Mouse (Mus musculus) limb, embryonic 12.5 days (tissue): Measurements from ENCODE around the gene Tdg. TPM values are rescaled to one million over a fixed set of nuclear protein-coding genes. Genes with fewer than 3 reads are reported as not detected.

ENCODE experiments used
- ATAC-seq: fragments of 200-750 bp; cut with Nextera tagmentation; 2 replicates; pipeline ENCODE4 v1.8.0; 2017; ENCODE audit warnings: low read depth, moderate TSS enrichment; ENCODE audit not compliant: insufficient number of reproducible peaks, insufficient read depth, low FRiP score, low TSS enrichment
- H3K27ac ChIP-seq: fragments of 300-500 bp; sonication (generic); 2 replicates; pipeline ENCODE4 v1.5.1; 2016; ENCODE audit warnings: mild to moderate bottlenecking, moderate library complexity
- H3K27me3 ChIP-seq: fragments of 300-500 bp; sonication (generic); 2 replicates; pipeline ENCODE4 v1.6.1; 2016; ENCODE audit warnings: mild to moderate bottlenecking, moderate library complexity
- H3K36me3 ChIP-seq: fragments of 300-500 bp; sonication (generic); 2 replicates; pipeline ENCODE4 v1.6.1; 2016; ENCODE audit warnings: mild to moderate bottlenecking, moderate library complexity
- H3K4me1 ChIP-seq: fragments of 300-500 bp; sonication (generic); replicated peaks from 2 replicates; pipeline ENCODE4 v1.6.1; 2016
- H3K4me2 ChIP-seq: fragments of 300-500 bp; sonication (generic); 2 replicates; pipeline ENCODE4 v1.6.1; 2016; ENCODE audit warnings: mild to moderate bottlenecking, moderate library complexity
- H3K4me3 ChIP-seq: fragments of 300-500 bp; sonication (generic); replicated peaks from 2 replicates; pipeline ENCODE4 v1.5.1; 2016; ENCODE audit warnings: mild to moderate bottlenecking
- H3K9ac ChIP-seq: fragments of 300-500 bp; sonication (generic); replicated peaks from 2 replicates; pipeline ENCODE4 v1.6.1; 2016; ENCODE audit warnings: mild to moderate bottlenecking, moderate library complexity
- H3K9me3 ChIP-seq: fragments of 300-500 bp; sonication (generic); 2 replicates; pipeline ENCODE4 v1.6.1; 2016; ENCODE audit warnings: mild to moderate bottlenecking, moderate library complexity
- WGBS: fragments of 180-500 bp; shearing (Covaris S2); methylation state at CpG from one replicate; pipeline ENCODE4 v1.1.7; 2016; 5-methylcytosine and 5-hydroxymethylcytosine counted together
- polyA plus RNA-seq: library from polyadenylated mRNA; unstranded; fragments of >200 nt; fragmentation: Nextera tagmentation; extraction: Ambion mirVana; gene quantifications from 2 replicates; pipeline ENCODE4 v1.2.1, GENCODE M21; 2016

The Tdg gene
- polyA plus RNA-seq, 1 experiment from 2014 or later, result 207 TPM

GRCm38 (mm10) chr10:82696453-82697079 is 66.9 kb downstream of the Tdg start:
- WGBS, result 69% methylated on average over 4 of the region's 4 CpGs
- H3K9me3 ChIP-seq, result no peaks in the 10 kb centered on the region
- no peak overlapping the region for H3K27ac ChIP-seq
- H3K4me3 ChIP-seq, result no peak overlapping the region
- H3K36me3 ChIP-seq, result peaks cover 5% of the 10 kb centered on the region; the same call in 1 of the 2 replicates
- no peak overlapping the region for H3K9ac ChIP-seq
- no peak overlapping the region for H3K4me2 ChIP-seq
- peaks cover 11% of the 10 kb centered on the region for H3K4me1 ChIP-seq
- ATAC-seq, result no peak
- no peaks in the 10 kb centered on the region; the same call in 1 of the 2 replicates for H3K27me3 ChIP-seq

GRCm38 (mm10) chr10:82697305-82697898 is 67.8 kb downstream of the Tdg start:
- no peaks in the 10 kb centered on the region for H3K9me3 ChIP-seq
- no peak overlapping the region for H3K27ac ChIP-seq
- no peaks in the 10 kb centered on the region; the same call in 1 of the 2 replicates for H3K27me3 ChIP-seq
- H3K36me3 ChIP-seq, result peaks cover 11% of the 10 kb centered on the region
- H3K4me3 ChIP-seq, result no peak overlapping the region
- ATAC-seq, result no peak
- H3K4me2 ChIP-seq, result no peak overlapping the region
- H3K4me1 ChIP-seq, result peaks cover 9% of the 10 kb centered on the region
- no peak overlapping the region for H3K9ac ChIP-seq
- 82% methylated on average over 3 of the region's 3 CpGs for WGBS

GRCm38 (mm10) chr10:82698712-82699261 is 69.2 kb downstream of the Tdg start:
- Histone ChIP-seq H3K9me3 (no peaks in the 10 kb centered on the region), H3K27me3 (no peaks in the 10 kb centered on the region; the same call in 1 of the 2 replicates), H3K9ac (peak overlapping the region; percentile 79), H3K4me2 (peak overlapping the region; percentile 90), H3K4me1 (peaks cover 9% of the 10 kb centered on the region), H3K4me3 (peak overlapping the region; percentile 94), H3K36me3 (peaks cover 16% of the 10 kb centered on the region), H3K27ac (peak overlapping the region; percentile 56; the same call in 1 of the 2 replicates)
- 2% methylated on average over 38 of the region's 42 CpGs for WGBS
- peak; percentile 91 for ATAC-seq

DNA sequence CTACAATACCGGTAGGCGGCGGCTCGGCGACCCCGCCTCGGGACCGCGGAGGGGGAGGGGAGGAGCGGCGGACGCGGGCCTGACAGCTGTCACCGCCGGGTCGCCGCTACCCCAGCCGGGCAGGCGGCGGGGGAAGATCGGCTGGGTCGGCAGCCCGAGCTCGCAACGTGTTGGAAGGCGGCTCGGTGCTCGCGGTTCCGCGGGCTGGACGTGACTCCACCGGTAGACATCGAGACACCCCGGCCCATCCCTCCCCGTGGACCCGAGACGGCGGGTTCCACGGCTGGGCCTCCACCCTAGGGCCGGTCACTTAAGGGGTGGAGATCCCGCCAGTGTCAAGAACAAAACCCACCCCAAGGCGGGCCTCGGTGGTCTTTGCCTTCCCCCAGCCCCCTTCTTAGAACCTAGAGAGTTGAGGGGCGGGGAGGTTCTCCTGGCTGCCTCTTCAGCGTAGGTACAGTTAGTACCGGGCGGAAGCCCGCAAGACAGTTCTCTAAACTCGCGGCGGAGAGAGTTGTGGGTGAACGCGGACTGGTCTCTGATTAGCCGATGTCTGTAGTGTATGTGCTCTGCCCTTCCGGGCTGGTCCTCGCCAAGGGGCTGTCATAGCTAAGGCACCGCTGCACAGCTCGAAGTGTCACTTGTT is 69.8 kb downstream of the Tdg start:
- H3K36me3 ChIP-seq, result peaks cover 20% of the 10 kb centered on the region
- peak overlapping the region; percentile 94 for H3K4me3 ChIP-seq
- H3K9ac ChIP-seq, result peak overlapping the region; percentile 79
- peak overlapping the region; percentile 56; the same call in 1 of the 2 replicates for H3K27ac ChIP-seq
- no peaks in the 10 kb centered on the region; the same call in 1 of the 2 replicates for H3K27me3 ChIP-seq
- H3K4me1 ChIP-seq, result peaks cover 9% of the 10 kb centered on the region
- peak overlapping the region; percentile 90 for H3K4me2 ChIP-seq
- under 1% methylated on average over 55 of the region's 59 CpGs for WGBS
- H3K9me3 ChIP-seq, result no peaks in the 10 kb centered on the region
- ATAC-seq, result peak; percentile 64

Other genes starting within 250 kb of the Tdg start
- not detected in 2 replicates for gene Gm1553, start 137.2 kb upstream of the Tdg start, polyA plus RNA-seq
- 45.1 and 54.3 TPM in 2 replicates for gene 1190007I07Rik, start 6.6 kb upstream of the Tdg start, polyA plus RNA-seq
- 9.6 and 11.4 TPM in 2 replicates for gene Glt8d2, start 60.8 kb downstream of the Tdg start, polyA plus RNA-seq
- 47.9 and 48.6 TPM in 2 replicates for gene Hcfc2, start 66.3 kb downstream of the Tdg start, polyA plus RNA-seq
- 61.4 and 66.8 TPM in 2 replicates for gene Nfyb, start 134.3 kb downstream of the Tdg start, polyA plus RNA-seq
- 149 TPM in 2 replicates for gene Txnrd1, start 204.1 kb downstream of the Tdg start, polyA plus RNA-seq
- 0.59 and 0.68 TPM in 2 replicates for gene Eid3, start 236.8 kb downstream of the Tdg start, polyA plus RNA-seq